Mouse (Mus musculus) cerebellum, postnatal 25 days (tissue): ENCODE data around the gene Ckap2.

Source experiments
- DNase-seq, 2 experiments: peaks; one replicate each; pipeline ENCODE4 v3.0.0; 2021; ENCODE audit warnings: mixed read lengths in 2 of 2

The Ckap2 gene

DNA sequence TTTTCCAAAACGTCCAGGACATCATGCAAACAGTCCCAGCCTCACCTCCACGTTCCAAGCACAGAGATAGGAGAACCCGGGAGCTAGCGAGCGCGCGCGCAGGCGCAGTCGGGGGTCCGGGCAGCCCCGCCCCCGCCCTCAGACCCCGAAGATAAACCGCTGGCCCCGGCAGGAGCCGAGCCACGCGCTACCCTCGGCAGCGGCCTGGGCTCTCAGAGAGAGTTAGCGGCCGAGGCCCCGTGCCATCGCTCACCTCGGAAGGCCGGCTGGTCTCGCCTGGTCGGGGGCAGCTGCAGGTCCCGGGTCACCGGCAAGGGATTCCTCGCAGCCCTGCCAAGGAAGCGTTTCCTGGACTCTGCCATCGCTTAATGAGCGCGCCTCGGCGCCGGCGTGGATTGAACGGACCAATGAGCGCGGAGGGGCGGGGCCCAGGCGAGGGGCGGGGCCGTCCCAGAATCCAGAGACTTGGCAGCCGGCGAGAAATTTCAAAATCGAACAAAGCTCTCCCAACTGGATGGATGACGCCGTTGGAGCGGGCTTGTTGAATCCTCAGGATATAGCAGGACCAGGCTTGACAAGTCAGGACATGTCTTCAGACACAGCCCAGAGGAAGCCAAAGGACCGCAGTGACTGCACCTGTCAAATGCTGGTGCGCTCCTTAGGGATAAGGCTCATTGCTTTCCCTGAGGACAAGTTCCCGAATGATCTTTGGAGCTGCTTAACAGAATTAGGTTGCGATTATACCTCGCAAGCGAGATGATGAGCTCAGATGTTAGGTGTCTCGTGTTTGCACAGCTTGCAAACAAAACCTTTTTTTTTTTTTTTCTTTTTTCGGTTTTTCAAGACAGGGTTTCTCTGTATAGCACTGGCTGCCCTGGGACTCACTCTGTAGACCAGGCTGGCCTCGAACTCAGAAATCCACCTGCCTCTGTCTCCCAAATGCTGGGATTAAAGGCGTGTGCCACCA, at the start of gene Ckap2:
Gene Ckap2 (minus strand): TSS at position 389 of the 967 bp plus-strand sequence.
- DNase-seq, result peak; percentile 86 to 94

DNA sequence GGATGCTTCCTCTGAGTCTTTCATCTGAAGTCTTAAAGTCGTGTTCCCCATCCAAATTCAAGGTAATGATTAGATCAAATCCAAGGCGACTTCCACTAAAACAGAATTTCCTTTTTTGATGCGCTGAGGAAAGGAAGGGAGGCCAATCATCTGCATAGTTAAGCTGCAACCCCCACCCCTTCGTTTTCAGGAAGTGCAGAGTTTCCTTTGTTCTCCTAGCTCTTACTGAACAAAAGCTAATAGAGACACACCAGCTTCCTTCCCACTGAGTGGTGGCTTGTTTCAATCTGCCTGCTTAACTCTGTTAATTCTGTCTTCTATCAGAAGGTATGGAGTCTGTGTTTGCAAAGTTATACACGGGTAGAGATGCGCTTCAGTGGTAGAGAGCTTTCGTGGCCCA, 43.0 kb upstream of the Ckap2 start:
- DNase-seq, result no peak

DNA sequence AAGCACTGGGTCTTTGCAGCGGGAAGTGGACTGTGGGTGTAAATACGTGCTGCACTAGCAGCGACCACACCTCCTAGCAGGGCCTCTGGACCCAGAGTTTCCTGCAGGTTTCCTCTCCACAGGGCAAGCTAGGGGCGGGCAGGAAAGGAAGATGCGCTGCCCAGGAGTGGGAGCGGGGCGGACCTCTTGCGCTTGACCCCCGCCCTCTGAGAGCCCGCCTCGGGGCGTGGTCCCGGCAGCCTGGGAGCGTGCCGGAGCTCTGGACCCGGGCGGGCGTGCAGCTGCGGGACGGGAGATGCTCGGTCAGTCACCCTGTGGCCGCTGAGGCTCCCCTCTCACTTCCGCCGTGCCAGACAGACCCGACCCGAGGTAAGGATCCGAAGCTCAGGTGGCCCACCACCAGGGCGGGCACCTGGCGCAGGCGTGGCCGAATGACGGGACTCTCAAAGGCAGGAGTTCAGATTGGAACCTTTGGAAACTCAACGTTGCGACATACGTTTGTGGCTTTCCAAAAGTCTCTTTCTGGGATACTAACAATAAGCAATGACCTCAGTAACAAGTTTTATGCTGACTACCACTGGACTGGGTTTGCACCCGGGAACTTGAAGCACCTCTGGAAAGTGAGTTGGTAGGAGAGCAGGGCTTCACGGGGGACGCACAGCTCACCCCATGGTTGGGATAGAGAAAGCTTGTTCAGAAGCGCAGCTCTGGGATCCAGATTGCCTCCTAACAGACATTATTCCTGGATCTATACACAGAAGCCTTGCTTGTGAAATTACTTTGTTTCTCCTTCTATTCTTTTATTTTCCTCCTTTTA, 41.6 kb upstream of the Ckap2 start, which contains the start of gene Thsd1:
Gene Thsd1 (plus strand): TSS at position 253 of the 817 bp plus-strand sequence.
- peak; percentile 10 to 44 for DNase-seq

DNA sequence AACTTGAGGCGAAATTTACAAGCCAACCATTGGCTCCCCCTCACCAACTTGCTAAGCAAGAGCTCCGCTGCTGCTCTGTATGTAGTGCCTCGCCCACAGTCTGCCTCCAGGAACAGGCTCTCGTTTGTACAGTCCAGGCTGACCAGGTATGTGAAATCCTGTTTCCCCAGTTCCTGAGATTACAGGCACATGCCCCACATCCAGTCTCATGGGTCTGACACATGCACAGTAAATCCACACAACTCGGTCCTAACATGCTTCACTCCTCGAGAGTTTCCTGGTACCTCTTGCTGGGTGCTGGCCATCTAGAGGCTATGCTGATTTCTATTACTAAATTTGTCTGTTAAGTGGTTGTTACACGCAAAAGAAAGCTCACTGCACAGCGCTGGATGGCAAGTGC, 40.7 kb upstream of the Ckap2 start:
- no peak for DNase-seq

DNA sequence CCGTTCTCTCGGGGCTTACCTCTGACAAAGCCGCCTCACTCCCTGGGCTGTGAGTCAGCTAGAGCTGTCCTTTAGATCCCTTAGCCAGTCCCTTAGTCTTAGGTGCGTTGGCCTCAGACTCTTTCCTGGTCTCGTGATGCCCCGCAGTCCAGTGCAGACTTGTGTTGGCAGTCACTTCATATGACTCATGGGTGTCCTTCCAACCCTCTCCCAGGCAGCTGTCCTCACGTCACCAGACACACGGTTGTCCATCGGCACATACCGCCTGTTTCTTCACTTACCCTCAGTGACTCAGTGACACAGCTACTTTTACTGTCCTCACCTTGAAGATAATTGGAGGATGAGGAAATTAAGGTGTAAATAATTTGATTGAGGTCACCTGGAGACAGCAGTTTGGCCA, 29.2 kb upstream of the Ckap2 start:
- no peak for DNase-seq

DNA sequence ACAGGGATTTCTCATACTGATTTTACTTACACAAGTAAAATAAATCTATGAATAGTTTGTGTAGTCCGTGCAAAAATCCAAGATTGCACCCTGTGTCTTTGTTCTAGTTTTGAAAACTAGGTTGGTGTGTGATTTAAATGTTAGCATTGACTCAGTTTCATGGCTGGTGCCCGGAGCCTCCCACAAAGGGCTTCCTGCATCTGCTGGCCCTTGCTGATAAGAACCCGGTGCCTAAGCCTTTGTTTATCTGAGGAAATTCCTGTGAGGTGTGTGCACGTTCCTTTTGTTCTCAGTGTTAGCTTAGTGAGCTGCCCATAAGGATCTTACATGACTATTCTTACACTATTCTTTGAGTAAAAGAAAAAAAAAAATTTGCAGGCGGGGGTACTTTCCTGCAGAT, 23.4 kb upstream of the Ckap2 start:
- DNase-seq, result no peak

DNA sequence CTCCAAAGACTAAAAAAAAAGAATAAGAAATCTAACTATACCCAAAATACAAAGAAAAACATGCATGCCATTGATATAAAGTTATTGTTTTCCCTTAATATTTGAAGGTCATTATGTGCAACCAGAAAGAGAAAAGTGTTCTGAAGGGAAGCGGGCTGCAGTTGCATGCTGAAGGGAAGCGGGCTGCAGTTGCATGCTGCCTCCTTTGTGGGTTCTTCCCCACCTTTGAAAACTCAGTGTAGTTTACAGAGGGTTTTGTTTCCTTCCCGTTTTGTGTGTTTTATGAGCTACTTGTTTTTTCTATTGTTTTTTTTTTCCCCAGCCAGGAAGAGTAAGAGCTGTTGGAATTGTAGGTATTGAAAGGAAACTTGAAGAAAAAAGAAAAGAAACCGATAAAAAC, 21.9 kb upstream of the Ckap2 start:
- DNase-seq, result no peak

DNA sequence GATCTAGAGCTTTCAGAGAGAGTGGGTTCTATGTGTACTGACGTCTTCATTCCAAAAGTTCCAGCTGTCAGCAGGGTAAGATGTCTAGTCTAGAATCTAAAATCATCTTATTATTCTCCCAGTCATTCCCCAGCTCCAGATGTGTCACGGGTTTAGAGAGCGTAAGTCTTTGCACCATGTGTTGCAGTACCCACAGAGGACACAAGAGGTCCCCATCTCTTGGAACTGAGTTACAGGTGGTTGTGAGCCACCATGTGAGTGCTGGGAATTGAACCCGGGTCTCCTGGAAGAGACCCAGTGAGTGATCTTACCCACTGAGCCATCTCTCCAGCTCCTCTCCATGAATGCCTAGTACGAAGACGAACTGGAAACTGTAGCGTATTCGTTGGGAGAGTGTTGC, 13.9 kb upstream of the Ckap2 start:
- DNase-seq, result no peak

DNA sequence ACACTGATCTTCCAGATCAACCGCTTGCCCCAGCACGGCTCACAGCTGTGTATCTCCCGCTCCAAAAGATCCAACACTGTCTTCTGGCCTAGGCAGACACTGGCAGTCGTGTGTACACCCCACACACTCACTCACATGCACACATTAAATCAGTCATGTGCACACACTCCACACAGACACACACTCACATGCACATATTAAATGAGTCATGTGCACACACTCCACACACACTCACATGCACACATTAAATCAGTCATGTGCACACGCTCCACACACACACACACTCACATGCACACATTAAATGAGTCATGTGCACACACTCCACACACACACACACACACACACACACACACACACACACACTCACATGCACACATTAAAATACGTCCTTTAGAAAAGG, 12.3 kb upstream of the Ckap2 start:
- no peak for DNase-seq

DNA sequence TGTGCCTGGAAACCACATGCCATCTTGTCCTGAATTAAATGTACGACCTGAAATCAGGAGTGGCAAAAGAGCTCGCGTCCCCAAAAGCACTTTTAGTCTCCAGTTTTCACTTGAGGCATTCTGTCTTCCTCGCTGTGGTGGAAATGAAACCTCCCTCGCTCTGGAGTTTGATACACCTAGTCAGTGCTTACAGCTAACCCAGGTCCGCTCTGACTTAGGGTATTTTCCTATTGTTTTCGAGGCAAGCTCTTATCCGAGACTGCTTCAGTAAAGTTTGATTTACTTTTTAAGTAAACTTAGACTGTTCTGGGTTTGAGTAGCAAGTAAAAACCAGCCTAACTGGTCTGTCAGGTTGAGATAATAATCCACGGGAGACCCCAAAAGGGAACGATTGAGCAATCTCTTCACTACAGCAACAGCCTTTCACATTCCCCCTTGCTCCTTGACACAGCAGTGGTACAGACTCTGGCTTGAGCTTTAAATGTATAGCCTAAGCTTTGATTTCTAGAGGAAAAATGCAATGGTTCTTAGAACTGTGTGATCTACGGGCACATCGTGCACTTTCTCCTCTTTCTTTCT, 7.9 kb upstream of the Ckap2 start:
- no peak for DNase-seq

DNA sequence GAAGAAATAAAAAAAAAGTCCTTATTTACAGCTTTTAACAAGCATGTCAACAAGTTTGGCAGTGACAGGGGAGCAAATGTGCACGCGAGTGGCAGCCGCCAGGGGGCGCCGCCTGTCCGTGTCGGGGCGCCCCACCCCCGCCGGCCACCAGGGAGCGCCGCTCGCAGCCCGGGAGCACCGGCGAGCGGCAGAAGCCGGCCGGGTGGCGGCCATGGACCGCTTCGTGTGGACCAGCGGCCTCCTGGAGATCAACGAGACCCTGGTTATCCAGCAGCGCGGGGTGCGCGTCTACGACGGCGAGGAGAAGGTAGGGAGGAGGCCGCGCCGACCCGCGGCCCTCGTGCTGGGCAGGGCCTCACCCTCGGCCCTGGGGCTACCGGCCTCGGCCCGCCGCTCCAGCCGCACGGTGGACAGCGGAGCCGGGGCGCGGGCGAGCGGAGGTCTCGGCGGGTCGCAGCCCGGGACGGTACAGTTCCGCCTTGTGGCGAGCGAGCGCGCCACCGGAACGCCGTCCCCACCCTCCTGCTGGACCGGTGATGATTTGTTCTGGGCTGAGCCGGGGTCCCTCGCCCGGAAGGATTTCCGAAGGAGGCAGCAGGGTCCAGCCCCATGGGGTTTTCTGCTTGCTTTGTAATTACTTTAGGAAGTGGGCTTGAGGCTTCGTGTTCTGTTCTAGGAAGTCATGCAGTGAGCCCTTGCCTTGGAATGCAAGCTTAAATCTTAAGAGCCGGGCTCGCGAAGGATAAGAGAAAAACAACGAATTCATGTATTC, 7.2 kb upstream of the Ckap2 start, which contains the start of gene Vps36:
Gene Vps36 (plus strand): TSS at position 150 of the 772 bp plus-strand sequence.
- DNase-seq, result peak; percentile 95 to 96

DNA sequence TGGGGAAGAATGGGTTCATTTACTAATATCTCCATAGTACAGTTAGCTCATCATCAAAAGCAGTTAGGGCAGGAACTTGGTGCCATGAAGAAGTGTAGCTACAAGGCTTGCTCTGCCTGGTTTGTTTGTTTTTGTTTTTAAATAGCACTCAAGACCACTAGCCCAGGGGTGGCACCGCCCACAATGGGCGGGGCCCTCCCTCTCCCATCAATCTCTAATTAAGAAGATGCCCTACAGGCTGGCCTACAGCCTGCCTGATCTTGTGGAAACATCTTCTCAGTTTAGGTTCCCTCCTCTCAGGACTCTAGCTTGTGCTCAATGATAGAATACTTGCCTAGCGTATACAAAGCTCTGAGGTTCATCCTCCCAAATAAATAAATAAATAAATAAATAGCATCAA, 735 bp downstream of the Ckap2 start:
- DNase-seq, result no peak

DNA sequence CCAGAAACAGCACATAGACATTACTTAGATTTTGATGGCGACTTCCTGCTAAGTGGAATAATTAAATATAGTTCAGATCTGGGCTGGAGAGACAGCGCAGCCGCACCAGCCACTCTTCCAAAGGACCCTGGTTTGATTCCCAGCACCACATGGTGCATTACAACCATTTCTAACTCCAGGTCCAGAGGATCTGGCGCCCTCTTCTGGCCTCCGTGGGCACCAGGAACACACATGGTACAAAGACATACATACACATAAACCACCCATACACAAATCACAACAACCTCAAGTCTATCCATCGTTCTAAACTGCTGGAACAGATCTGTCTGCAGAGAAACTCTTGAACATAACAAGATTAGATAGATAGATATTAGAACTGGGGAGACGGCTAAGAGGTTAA, 9.7 kb downstream of the Ckap2 start:
- DNase-seq, result no peak

DNA sequence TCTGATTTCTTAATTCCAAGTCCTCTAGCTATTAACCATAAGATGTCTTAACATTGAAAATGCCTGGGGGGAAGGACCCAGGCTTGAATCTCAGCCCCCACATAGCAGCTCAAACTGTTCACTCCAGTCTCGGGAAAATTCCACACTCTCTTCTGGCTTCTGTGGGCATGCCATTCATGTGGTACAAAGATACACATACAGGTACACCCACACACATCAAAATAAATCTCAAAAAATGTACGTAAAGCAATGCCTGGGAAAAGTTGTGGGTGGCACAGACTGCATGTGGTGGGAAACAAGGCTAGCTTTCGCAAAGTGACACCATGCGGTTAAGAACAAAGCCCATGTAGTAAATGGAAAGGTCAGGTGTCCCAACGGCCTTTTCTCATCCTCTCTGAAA, 16.5 kb downstream of the Ckap2 start:
- no peak for DNase-seq

DNA sequence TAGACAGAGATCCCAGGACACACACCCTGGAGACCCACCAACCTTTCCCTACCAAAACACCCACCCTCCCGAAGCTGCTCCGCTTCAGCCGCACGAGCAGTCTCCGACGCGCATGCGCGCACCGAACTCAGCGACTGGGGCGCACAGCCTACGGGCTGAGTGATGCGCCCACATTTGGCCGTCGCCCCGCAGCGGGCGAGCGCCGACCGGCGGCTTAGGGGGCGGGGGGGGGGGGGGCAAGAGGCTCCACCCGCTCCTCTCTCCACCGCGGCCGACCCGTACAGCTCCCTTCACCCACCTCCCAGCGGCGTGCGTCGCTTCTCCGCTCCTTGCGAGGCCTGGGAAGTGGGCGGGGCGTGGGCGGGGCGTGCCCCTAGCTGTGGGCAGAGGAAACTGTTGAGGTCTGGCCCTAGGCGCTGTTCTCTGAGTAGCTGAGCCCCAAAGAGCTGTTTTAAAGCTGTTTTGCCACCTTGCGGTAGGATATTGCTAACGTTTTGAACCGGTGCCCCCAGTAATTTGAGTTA, 19.5 kb downstream of the Ckap2 start, which contains the start of gene Nek3:
Gene Nek3 (minus strand): TSS at position 356 of the 524 bp plus-strand sequence.
- DNase-seq, result peak; percentile 88 to 93

DNA sequence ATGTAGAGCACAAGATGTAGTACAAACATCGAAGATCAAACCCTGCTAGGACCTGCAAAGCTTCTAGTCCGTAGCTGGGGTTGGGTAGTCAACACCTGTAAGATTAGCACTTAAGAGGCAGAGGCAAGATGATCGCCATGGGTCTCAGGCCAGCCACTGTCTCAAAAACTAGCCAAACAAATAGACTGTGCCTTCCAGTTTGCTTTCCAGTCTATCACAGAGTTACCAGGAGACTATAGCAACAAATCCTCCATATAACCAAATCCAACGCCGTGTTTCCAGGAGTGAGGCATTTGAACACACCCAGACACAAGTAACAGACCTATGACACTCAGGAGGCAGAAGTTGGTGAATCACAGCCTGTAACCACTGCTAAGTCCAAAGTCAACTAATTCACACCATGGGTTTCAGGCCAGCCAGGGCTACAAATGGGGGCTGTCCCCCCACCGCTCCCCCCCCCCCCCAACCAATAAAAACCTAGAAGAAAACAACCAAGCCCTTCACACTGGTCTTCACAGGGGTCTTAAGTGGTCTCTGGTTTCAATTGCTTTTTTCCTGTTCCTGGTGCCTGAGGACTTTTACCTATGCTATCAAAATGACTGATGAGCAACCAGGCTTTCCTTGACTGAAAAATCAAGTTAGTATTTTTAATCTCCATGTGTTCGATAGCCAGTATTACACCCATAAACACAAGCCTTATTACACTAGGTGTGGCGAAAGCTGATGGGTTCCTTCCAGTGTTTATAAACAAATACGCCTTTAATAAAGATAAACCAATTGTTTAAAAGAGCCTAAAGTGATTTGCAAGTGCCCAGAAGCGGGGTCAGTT, 20.2 kb downstream of the Ckap2 start:
- no peak for DNase-seq

DNA sequence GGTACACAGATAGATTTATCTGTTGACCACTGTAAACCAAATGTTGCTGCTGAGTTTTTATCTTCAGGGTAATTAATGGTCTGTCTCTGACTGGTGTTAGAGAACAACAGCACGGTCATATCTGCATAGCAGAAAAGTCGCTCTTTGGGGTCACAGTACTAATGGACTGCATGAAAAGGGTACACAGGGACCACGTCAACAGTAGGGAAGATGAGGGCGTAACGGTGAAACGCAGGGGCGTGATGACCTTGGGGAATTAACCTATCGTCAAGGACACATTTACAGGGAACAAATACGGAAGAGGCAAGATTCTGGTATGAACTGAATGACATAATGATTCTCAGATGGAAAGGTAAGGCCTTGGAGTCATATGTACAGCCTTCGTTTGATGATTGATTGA, 21.2 kb downstream of the Ckap2 start:
- DNase-seq, result no peak

DNA sequence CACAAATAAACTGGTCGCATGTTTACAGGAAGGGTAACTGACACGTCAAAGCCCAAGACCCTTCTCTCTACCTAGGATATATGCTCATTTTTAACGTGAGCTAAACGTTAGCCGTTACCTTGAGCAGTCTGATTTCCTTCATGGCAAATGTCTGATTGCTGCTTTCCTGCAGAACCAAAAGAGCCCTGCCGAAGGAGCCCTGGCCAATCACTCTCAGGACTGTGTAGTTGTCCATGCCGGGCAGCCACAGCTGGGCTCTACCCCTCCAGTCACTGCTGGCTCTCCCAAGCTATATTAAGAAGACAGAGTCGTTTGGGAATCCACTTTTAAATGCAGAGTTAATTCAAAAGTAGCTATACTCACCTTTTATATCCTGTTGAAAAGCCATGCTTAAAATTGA, 23.4 kb downstream of the Ckap2 start:
- DNase-seq, result no peak

DNA sequence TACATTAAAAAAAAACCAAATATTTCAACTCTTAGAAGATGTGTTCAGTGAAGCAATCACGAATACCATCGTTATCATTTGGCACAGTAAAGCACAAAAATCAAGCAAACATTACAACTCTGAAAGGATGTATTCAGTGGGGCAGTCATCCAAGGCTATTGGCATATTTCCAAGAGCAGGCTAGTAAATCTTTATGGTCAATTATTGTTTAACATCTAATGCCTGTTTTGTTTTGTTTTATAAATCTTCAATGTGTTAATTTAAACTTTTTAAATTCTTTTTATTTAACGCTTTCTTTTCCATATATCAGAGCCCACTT, 35.3 kb downstream of the Ckap2 start:
- DNase-seq, result peak in 1 of 2 experiments; percentile 46

DNA sequence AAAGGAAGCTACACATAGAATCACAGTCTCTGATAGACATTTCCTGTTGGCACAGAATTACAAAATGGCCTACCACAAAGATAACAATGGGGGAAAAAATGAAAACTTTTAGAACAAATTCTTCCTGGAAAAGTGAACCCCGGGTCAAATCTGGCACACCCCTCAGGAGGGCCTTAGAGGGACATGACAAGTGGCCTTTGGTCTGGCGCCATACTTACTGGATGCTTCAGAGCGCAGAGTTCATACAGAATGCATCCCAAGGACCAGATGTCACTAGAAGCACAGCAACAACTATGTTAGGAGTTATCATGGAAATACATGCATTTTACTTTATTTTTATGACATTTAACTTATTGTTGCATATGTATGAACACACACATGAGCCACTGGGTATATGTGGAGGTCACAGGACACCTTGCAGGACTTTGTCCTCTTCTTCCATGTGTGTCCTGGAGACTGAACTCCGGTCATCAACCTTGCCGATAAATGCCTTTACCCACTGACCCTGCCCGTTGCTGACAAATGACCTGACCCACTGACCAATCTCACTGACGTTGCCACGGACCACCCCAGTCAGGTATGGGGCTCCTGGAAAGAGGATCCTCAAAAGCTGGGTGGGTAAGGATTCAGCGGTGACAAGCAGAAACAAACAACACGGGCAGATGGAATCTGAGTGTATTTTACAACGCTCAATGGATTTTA, 35.8 kb downstream of the Ckap2 start:
- DNase-seq, result no peak

DNA sequence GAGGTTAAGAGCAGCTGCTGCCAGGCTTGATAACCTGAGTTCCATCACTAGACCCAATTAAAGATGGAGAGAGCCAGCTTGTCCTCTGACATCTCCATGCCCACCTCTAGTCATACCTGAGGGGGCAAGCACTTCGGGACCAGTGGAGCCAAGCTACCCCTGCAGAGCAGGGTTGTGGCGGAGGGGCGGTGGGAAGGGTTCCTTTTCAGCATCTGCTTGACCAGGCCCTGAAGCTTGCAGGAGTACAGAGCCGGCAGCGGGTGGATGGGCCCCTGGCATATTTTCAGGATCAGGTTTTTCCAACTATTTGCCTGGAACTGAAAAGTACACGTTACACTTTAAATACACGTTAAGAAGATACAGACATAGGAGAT, 37.3 kb downstream of the Ckap2 start:
- no peak for DNase-seq
